Mouse (Mus musculus) thymus, postnatal 4 days (tissue): ENCODE results near the gene Wdr18.

ENCODE experiments used
- DNase-seq: peaks from one replicate; pipeline ENCODE4 v3.0.0; 2021

Gene Wdr18

GRCm38 (mm10) chr10:79927324-79928029 is 32.5 kb upstream of the Wdr18 start:
- DNase-seq, result peak; percentile 86

GRCm38 (mm10) chr10:79928030-79928694 is 31.8 kb upstream of the Wdr18 start:
- peak; percentile 56 for DNase-seq

GRCm38 (mm10) chr10:79928907-79929701 is 30.8 kb upstream of the Wdr18 start:
- no peak for DNase-seq

- DNase-seq, result no peak
These were observed 29.8 kb upstream of the Wdr18 start for GRCm38 (mm10) chr10:79929967-79930825.

GRCm38 (mm10) chr10:79930826-79931186 is 29.1 kb upstream of the Wdr18 start:
- DNase-seq, result no peak

GRCm38 (mm10) chr10:79931797-79932196 is 28.2 kb upstream of the Wdr18 start:
- no peak for DNase-seq

GRCm38 (mm10) chr10:79932736-79933135 is 27.2 kb upstream of the Wdr18 start:
- DNase-seq, result no peak

- no peak for DNase-seq
These were observed 26.7 kb upstream of the Wdr18 start for GRCm38 (mm10) chr10:79933145-79933679.

- DNase-seq, result no peak
These were observed 26.1 kb upstream of the Wdr18 start for GRCm38 (mm10) chr10:79933861-79934260.

- DNase-seq, result no peak
These were observed 25.7 kb upstream of the Wdr18 start for GRCm38 (mm10) chr10:79934272-79934721.

GRCm38 (mm10) chr10:79934794-79935569 is 25.0 kb upstream of the Wdr18 start:
- DNase-seq, result no peak

GRCm38 (mm10) chr10:79936284-79936910 is 23.6 kb upstream of the Wdr18 start:
- DNase-seq, result no peak

- peak; percentile 52 for DNase-seq
These were observed 23.0 kb upstream of the Wdr18 start for GRCm38 (mm10) chr10:79936911-79937441.

- no peak for DNase-seq
These were observed 22.0 kb upstream of the Wdr18 start for GRCm38 (mm10) chr10:79937775-79938526.

GRCm38 (mm10) chr10:79940749-79941148 is 19.2 kb upstream of the Wdr18 start:
- DNase-seq, result no peak

- no peak for DNase-seq
These were observed 17.0 kb upstream of the Wdr18 start for GRCm38 (mm10) chr10:79942988-79943387.

GRCm38 (mm10) chr10:79943471-79943901 is 16.5 kb upstream of the Wdr18 start:
- no peak for DNase-seq

GRCm38 (mm10) chr10:79945507-79946234 is 14.3 kb upstream of the Wdr18 start:
- no peak for DNase-seq

- no peak for DNase-seq
These were observed 13.1 kb upstream of the Wdr18 start for GRCm38 (mm10) chr10:79946752-79947322.
